Mouse (Mus musculus): ENCODE results near the gene Usp12.

- TF ChIP-seq POLR2A (IDR thresholded peaks at IDR 0.05; ENCODE audit: borderline replicate concordance, insufficient read depth, low read length) (no peak), CTCF (IDR thresholded peaks at IDR 0.05; ENCODE audit: borderline replicate concordance, insufficient read depth, low read depth, low read length) (no peak)
These were observed 107.1 kb downstream of the Usp12 start for GRCm38 (mm10) chr5:146687541-146688313.
